Mouse (Mus musculus): Measurements from ENCODE around the gene Trim62.

Gene Trim62

GRCm38 (mm10) chr4:128885540-128885939, 2.2 kb downstream of the Trim62 start:
- no peak for DNase-seq (ENCODE audit: low read depth, low spot score)

GRCm38 (mm10) chr4:128886571-128886970, 3.2 kb downstream of the Trim62 start:
- DNase-seq (ENCODE audit: low read depth, low spot score): no peak

DNA sequence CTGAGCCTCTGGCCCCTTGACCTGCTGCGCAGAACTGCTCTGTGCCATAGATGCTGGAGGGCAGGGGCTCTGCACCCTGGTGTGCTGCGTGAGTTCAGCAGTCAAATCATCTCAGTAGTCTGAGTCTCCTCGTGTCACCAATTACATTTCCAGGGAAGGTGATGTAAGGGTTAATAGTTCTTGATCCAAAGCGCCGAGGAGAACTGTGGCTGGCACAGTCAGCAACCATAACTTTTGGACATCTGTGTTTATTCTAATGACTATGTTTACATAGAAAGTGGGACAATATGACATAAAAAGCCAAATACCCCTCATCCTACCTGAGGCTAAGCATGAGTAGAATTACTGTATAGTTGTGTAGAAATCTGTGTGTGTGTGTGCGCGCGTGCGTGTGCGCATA, 3.6 kb downstream of the Trim62 start:
- no peak for DNase-seq (ENCODE audit: low read depth, low spot score)

GRCm38 (mm10) chr4:128887641-128888091, 4.3 kb downstream of the Trim62 start:
- DNase-seq (ENCODE audit: low read depth, low spot score): no peak

DNA sequence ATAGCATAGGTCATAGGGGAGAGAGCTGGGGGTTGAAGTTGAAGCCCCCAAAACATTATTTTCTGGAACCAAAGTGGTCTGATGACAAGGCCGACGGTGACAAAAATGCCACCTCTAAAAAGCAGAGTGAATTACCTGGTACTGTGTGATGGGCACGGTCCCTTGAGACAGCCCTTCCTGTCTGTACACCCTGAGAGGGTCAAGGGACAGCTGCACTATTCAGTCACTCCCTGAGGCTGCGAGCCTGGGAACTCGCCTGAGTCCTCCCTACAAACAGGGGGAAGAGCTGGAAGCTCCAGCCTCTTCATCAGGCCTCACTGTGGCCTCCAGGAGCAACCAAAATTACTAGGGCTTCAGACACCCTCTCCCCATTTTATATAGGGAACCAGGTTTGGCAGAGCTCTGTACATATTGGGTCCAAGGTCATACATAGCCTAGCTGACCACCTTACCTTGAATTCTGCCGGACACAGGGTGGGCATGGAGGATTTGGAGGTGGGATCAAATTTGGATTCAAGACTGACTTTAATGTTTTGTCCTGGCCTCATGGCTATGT, 5.1 kb downstream of the Trim62 start:
- no peak for DNase-seq (ENCODE audit: low read depth, low spot score)

GRCm38 (mm10) chr4:128889752-128890630, 6.6 kb downstream of the Trim62 start:
- no peak for DNase-seq (ENCODE audit: low read depth, low spot score)

DNA sequence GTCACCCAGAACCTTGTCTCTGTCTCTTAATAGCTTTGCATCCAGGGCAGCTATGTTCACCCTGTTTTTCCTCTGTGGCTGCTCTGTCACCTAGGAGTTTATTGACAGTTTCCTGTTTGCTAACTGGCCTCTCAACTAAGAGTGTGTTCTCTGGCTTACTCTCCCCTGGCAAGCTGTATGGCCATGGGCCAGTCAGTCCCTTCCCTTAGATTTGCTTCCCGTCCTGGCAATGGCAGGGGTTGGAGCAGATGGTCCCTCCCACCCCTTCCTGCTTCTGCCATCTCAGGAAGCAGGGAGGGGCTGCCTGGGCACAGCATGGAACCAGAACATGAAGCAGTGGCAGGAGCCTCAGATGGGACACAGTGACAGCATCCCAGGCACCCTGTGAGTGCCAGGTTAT, 7.8 kb downstream of the Trim62 start:
- no peak for DNase-seq (ENCODE audit: low read depth, low spot score)

GRCm38 (mm10) chr4:128891746-128892145, 8.4 kb downstream of the Trim62 start:
- DNase-seq (ENCODE audit: low read depth, low spot score): no peak

GRCm38 (mm10) chr4:128892188-128892587, 8.8 kb downstream of the Trim62 start:
- DNase-seq (ENCODE audit: low read depth, low spot score): no peak

DNA sequence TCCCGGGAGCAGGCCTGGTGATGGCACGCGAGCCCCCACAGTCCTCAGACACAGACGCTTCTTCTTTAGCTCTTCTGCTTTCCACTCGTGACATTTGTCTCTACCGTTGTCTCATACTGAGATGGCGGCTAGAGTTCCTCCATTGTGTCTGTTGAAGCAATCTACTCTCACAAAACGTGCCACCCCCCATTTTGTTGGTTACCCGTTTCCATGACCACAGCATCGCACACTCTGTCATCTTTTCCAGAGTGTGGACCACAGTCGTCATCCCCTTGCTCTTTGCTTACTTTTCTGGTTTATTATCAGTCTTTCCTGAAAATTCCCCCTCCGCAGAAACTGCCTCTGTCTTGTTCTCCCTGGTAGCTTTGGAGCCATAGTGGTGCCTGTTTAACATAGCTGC, 10.7 kb downstream of the Trim62 start:
- DNase-seq (ENCODE audit: low read depth, low spot score): no peak

GRCm38 (mm10) chr4:128895841-128896240, 12.5 kb downstream of the Trim62 start:
- DNase-seq (ENCODE audit: low read depth, low spot score): no peak

- DNase-seq (ENCODE audit: low read depth, low spot score): no peak
Measured at GRCm38 (mm10) chr4:128896667-128897066, 13.3 kb downstream of the Trim62 start.

GRCm38 (mm10) chr4:128897911-128898421, 14.6 kb downstream of the Trim62 start:
- DNase-seq (ENCODE audit: low read depth, low spot score): peak; percentile 72

DNA sequence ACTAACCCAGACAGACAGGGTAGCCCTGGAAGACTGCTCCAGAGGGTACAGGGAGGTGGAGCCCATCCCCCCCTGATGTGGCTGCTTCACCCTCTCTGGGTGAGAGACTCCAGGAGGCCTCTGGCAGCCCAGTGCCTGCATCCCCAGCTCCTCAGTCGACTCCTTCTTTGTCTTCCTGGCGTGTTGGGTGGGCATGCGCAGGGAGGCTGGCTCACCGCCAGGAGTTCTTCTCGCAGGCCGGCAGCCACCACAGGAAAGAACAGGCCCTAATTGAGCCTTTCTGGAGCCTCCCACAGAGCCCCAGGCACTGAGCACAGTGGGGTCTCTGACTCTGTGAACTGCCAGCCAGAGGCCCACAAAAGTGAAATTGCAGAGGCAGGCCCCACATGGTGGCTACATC, 16.0 kb downstream of the Trim62 start:
- DNase-seq (ENCODE audit: low read depth, low spot score): peak; percentile 75

- no peak for DNase-seq (ENCODE audit: low read depth, low spot score)
Measured at GRCm38 (mm10) chr4:128900484-128900883, 17.1 kb downstream of the Trim62 start.

- DNase-seq (ENCODE audit: low read depth, low spot score): no peak
Measured at GRCm38 (mm10) chr4:128902390-128902789, 19.0 kb downstream of the Trim62 start.

DNA sequence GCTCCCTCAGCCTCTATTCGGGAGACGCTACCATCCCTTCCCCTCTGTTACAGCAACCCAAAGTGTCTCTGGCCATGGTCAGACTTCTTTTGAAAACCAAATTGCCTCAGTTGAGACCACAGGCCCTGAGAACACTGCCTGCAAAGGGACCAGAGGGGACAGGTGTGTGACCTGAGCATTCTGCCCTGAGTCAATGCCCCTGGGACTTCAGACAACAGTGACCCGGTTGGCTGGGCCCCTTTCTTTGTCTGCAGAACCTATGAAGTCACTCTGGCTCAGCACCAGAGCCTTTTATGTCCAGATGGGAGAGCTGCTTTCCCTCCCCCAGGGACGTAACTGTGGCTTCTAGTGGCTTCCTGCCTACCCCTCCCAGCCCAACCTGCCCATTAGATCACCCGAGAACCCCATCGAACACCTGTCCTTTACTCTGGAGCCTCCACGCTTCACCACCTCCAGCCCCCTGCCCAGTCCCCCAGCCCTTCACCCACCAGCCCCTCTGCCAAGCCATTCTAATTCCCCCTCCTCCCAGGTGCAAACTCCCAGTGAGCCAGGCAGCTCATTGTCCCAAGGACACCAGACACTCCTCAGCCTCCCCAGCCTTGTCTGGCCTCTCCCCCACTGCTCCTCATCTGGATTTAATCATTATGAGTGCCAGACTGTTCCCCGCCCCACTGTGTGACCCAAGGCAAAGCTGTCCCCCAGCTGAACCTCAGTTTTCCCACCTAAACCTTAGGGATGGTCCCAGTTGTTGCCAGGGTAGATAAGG, 20.8 kb downstream of the Trim62 start:
- DNase-seq (ENCODE audit: low read depth, low spot score): no peak

- no peak for DNase-seq (ENCODE audit: low read depth, low spot score)
Measured at GRCm38 (mm10) chr4:128905251-128905650, 21.9 kb downstream of the Trim62 start.

DNA sequence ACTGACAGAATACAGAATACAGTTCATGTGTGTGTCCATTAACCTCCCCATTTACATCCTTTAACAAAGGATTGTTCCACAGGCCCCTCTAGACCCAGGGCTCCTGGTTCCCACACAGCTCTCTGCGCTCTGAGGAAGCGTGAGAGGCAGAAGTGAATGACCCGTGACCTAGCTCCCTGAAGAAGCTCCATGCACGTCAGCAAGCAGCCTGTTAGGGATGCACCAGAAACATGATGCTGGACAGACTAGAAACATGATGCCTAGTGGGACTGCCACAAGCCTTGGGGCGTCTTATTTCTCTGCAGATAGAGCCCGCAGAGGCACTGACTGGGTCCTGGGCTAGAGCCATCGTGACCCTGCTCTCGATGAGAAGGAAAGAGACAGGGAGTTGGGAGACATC, 23.4 kb downstream of the Trim62 start:
- DNase-seq (ENCODE audit: low read depth, low spot score): no peak

DNA sequence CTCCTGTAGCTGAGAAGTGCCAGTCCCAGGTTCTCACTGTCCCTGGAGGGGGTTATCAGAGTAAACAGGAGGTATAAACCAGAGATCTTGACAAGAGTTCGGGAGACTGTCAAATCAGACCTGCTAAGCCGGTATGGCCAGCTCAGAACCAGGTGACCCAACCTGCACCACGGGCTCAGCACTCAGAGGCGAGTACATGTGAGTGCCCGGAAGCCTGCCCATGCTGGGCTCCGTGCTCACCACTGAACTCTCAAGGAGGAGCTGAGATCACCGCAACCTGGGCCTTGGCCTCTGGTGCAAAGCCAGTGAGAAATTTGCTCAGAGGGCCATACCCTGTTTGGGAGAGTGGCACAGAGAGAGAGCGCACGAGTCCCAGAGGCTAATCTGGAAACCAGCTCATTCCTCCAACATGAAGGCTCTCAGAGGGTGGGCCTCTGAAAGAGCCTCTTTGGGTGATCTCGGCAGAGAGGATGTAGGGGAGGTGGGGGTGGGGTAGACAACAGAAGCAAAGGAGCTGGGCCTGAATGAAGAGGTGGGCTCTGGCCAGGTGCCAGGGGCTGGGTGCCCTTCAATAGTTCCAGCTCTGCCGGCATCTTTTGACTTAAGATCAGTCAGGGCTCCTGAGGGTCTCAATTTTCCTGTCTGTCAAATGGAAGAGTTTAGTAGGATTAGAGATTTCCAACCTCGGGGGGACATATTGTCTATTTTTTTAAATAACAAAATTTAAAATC, 24.0 kb downstream of the Trim62 start:
- no peak for DNase-seq (ENCODE audit: low read depth, low spot score)

DNA sequence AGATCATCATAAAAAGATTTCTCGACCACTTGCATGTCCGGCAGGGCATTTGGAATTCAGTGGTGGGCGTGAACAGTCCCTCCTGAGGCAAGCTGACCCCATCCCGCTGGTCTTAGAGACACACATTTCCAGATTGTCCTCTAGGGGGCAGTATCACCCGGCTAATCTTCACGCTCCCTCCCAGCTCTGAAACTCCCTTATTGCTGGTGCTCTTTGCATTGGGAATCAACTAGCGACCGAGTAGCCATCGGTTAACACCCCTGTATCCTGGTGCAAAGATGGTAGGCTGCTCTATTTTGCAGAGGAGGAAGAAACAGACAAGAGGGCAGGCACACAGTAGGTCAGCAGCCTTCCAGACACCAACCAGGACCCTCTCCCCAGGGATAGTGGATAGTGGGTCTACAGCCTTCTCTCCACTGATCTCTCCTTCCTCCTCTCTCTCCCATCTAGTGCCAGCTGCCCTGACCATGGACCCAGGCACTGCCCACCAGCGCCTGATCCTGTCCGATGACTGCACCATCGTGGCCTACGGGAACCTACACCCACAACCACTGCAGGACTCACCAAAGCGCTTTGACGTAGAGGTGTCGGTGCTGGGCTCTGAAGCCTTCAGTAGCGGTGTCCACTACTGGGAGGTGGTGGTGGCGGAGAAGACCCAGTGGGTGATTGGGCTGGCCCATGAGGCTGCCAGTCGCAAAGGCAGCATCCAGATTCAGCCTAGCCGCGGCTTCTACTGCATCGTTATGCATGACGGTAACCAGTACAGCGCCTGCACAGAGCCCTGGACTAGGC, 25.4 kb downstream of the Trim62 start:
- no peak for DNase-seq (ENCODE audit: low read depth, low spot score)
